Mouse (Mus musculus) MEL (cell line): ENCODE measurements around the gene Pigk. TPM values are rescaled to one million over a fixed set of nuclear protein-coding genes. Genes with fewer than 3 reads are reported as not detected.

Experiments used
- DNase-seq: peaks from one replicate; pipeline ENCODE4 v3.0.0; 2011; ENCODE audit warnings: low read depth, low spot score
- H3K27ac ChIP-seq: 2 replicates; pipeline ENCODE4 v1.5.1; 2012; ENCODE audit warnings: low read depth, mild to moderate bottlenecking, control low read depth, low read length, moderate library complexity; ENCODE audit not compliant: control insufficient read depth
- H3K27me3 ChIP-seq, 2 experiments: fragments of 150-350 bp in 1 of 2; sonication (generic) in 1 of 2; 2 replicates each; pipeline ENCODE4 v1.6.1; 2012; ENCODE audit warnings: low read length in 2 of 2, mild to moderate bottlenecking in 2 of 2, improper control_type of control experiment in 1 of 2, moderate library complexity in 1 of 2; ENCODE audit not compliant: insufficient read depth in 2 of 2, control insufficient read depth in 1 of 2
- H3K36me3 ChIP-seq, 2 experiments: 2 replicates each; pipeline ENCODE4 v1.6.1; 2012 to 2014; ENCODE audit warnings: low read length in 2 of 2, improper control_type of control experiment in 1 of 2, inconsistent platforms in 1 of 2, mild to moderate bottlenecking in 1 of 2; ENCODE audit not compliant: insufficient read depth in 2 of 2, control insufficient read depth in 1 of 2
- H3K4me1 ChIP-seq, 2 experiments: fragments of 150-350 bp in 1 of 2; sonication (generic) in 1 of 2; 2 replicates each; pipeline ENCODE4 v1.6.1; 2012; ENCODE audit warnings: low read length in 2 of 2, improper control_type of control experiment in 1 of 2, mild to moderate bottlenecking in 1 of 2; ENCODE audit not compliant: insufficient read depth in 2 of 2, control insufficient read depth in 1 of 2
- H3K4me3 ChIP-seq, 2 experiments: fragments of 150-350 bp in 1 of 2; sonication (generic) in 1 of 2; 2 replicates each; pipeline ENCODE4 v1.5.1; 2012; ENCODE audit warnings: low read depth in 2 of 2, low read length in 2 of 2, mild to moderate bottlenecking in 2 of 2, moderate library complexity in 2 of 2, control low read depth in 1 of 2, improper control_type of control experiment in 1 of 2; ENCODE audit not compliant: control insufficient read depth in 1 of 2, insufficient read depth in 1 of 2
- H3K79me2 ChIP-seq: 2 replicates; pipeline ENCODE4 v1.6.1; 2012; ENCODE audit warnings: mild to moderate bottlenecking, low read length, moderate library complexity; ENCODE audit not compliant: control insufficient read depth, poor library complexity, insufficient read depth
- H3K9ac ChIP-seq: 2 replicates; pipeline ENCODE4 v1.6.1; 2012; ENCODE audit warnings: low read depth, mild to moderate bottlenecking, control low read depth, low read length, moderate library complexity; ENCODE audit not compliant: control insufficient read depth, poor library complexity, severe bottlenecking
- H3K9me3 ChIP-seq: fragments of 150-350 bp; sonication (generic); replicated peaks from 2 replicates; pipeline ENCODE4 v1.6.1; 2012; ENCODE audit warnings: mild to moderate bottlenecking, low read length, improper control_type of control experiment, moderate library complexity; ENCODE audit not compliant: insufficient read depth
- BHLHE40 ChIP-seq: IDR thresholded peaks from 2 replicates; pipeline ENCODE4 v1.6.1; 2012; ENCODE audit warnings: low read depth, mild to moderate bottlenecking, inconsistent platforms, low read length, improper control_type of control experiment, borderline replicate concordance
- CHD1 ChIP-seq: IDR thresholded peaks from 2 replicates; pipeline ENCODE4 v1.6.1; 2012; ENCODE audit warnings: low read depth, mild to moderate bottlenecking, inconsistent platforms, low read length, improper control_type of control experiment
- CHD2 ChIP-seq: IDR thresholded peaks from 2 replicates; pipeline ENCODE4 v1.6.1; 2011; ENCODE audit warnings: low read length, improper control_type of control experiment
- CTCF ChIP-seq, 3 experiments: IDR thresholded peaks in 2 of 3; conservative IDR thresholded peaks in 1 of 3; 2 replicates each; pipeline ENCODE4 v1.5.1; 2011 to 2012; ENCODE audit warnings: low read length in 3 of 3, low read depth in 2 of 3, mild to moderate bottlenecking in 2 of 3, improper control_type of control experiment in 1 of 3, inconsistent platforms in 1 of 3, mixed read lengths in 1 of 3, moderate library complexity in 1 of 3; ENCODE audit not compliant: control insufficient read depth in 1 of 3, insufficient read depth in 1 of 3, poor library complexity in 1 of 3, severe bottlenecking in 1 of 3
- E2F4 ChIP-seq: IDR thresholded peaks from 2 replicates; pipeline ENCODE4 v1.6.1; 2011; ENCODE audit warnings: low read depth, low read length, improper control_type of control experiment, borderline replicate concordance
- ELF1 ChIP-seq: IDR thresholded peaks from 2 replicates; pipeline ENCODE4 v1.6.1; 2014; ENCODE audit warnings: low read depth, mild to moderate bottlenecking, inconsistent platforms, low read length, improper control_type of control experiment, moderate library complexity
- EP300 ChIP-seq, 2 experiments: IDR thresholded peaks; 2 replicates each; pipeline ENCODE4 v1.6.1; 2011; ENCODE audit warnings: improper control_type of control experiment in 2 of 2, low read length in 2 of 2, low read depth in 1 of 2, mild to moderate bottlenecking in 1 of 2
- ETS1 ChIP-seq: IDR thresholded peaks from 2 replicates; pipeline ENCODE4 v1.6.1; 2012; ENCODE audit warnings: low read depth, mild to moderate bottlenecking, inconsistent platforms, low read length, improper control_type of control experiment, moderate library complexity
- GABPA ChIP-seq: IDR thresholded peaks from 2 replicates; pipeline ENCODE4 v1.6.1; 2012; ENCODE audit warnings: low read depth, mild to moderate bottlenecking, inconsistent platforms, low read length, improper control_type of control experiment, moderate library complexity
- GATA1 ChIP-seq: IDR thresholded peaks from 2 replicates; pipeline ENCODE4 v1.6.1; 2011; ENCODE audit warnings: low read depth, low read length, improper control_type of control experiment
- HCFC1 ChIP-seq: IDR thresholded peaks from 2 replicates; pipeline ENCODE4 v1.6.1; 2012; ENCODE audit warnings: low read depth, mild to moderate bottlenecking, inconsistent platforms, low read length, improper control_type of control experiment, moderate library complexity
- JUND ChIP-seq: IDR thresholded peaks from 2 replicates; pipeline ENCODE4 v1.6.1; 2011; ENCODE audit warnings: low read depth, mild to moderate bottlenecking, improper control_type of control experiment, low read length
- KAT2A ChIP-seq: conservative IDR thresholded peaks from 2 replicates; pipeline ENCODE4 v1.6.1; 2012; ENCODE audit warnings: low read depth, low read length, improper control_type of control experiment, inconsistent platforms
- MAFK ChIP-seq: IDR thresholded peaks from 2 replicates; pipeline ENCODE4 v1.6.1; 2011; ENCODE audit warnings: low read depth, mild to moderate bottlenecking, low read length, improper control_type of control experiment, borderline replicate concordance
- MAX ChIP-seq: IDR thresholded peaks from 2 replicates; pipeline ENCODE4 v1.6.1; 2011; ENCODE audit warnings: low read length, improper control_type of control experiment
- MAZ ChIP-seq: IDR thresholded peaks from 2 replicates; pipeline ENCODE4 v1.6.1; 2012; ENCODE audit warnings: low read depth, mild to moderate bottlenecking, inconsistent platforms, low read length, improper control_type of control experiment
- MEF2A ChIP-seq: IDR thresholded peaks from 2 replicates; pipeline ENCODE4 v1.6.1; 2014; ENCODE audit warnings: low read depth, mild to moderate bottlenecking, inconsistent platforms, low read length, improper control_type of control experiment; ENCODE audit not compliant: poor library complexity, insufficient replicate concordance, severe bottlenecking; ENCODE audit errors: extremely low read depth
- MXI1 ChIP-seq: IDR thresholded peaks from 2 replicates; pipeline ENCODE4 v1.6.1; 2011; ENCODE audit warnings: mild to moderate bottlenecking, low read depth, low read length, improper control_type of control experiment
- MYB ChIP-seq: IDR thresholded peaks from 2 replicates; pipeline ENCODE4 v1.6.1; 2011; ENCODE audit warnings: mild to moderate bottlenecking, low read depth, low read length, improper control_type of control experiment
- MYC ChIP-seq: IDR thresholded peaks from 2 replicates; pipeline ENCODE4 v1.6.1; 2011; ENCODE audit warnings: low read depth, mild to moderate bottlenecking, low read length, improper control_type of control experiment, moderate library complexity
- NELFE ChIP-seq: IDR thresholded peaks from 2 replicates; pipeline ENCODE4 v1.6.1; 2011; ENCODE audit warnings: low read depth, low read length, improper control_type of control experiment
- NRF1 ChIP-seq: IDR thresholded peaks from 2 replicates; pipeline ENCODE4 v1.6.1; 2014; ENCODE audit warnings: low read depth, mild to moderate bottlenecking, inconsistent platforms, low read length, improper control_type of control experiment, moderate library complexity; ENCODE audit not compliant: poor library complexity, insufficient read depth, severe bottlenecking
- POLR2A ChIP-seq, 2 experiments: IDR thresholded peaks; 2 replicates each; pipeline ENCODE4 v1.6.1; 2011 to 2012; ENCODE audit warnings: low read length in 2 of 2, mild to moderate bottlenecking in 2 of 2, control low read depth in 1 of 2, improper control_type of control experiment in 1 of 2, low read depth in 1 of 2, moderate library complexity in 1 of 2; ENCODE audit not compliant: control insufficient read depth in 1 of 2, insufficient read depth in 1 of 2, poor library complexity in 1 of 2
- POLR2AphosphoS2 ChIP-seq: IDR thresholded peaks from 2 replicates; pipeline ENCODE4 v1.6.1; 2011; ENCODE audit warnings: low read length, improper control_type of control experiment
- POLR2AphosphoS5 ChIP-seq: IDR thresholded peaks from 2 replicates; pipeline ENCODE4 v1.6.1; 2012; ENCODE audit warnings: low read depth, borderline replicate concordance, mild to moderate bottlenecking, inconsistent platforms, low read length, moderate library complexity, mixed read lengths
- RAD21 ChIP-seq: IDR thresholded peaks from 2 replicates; pipeline ENCODE4 v1.6.1; 2011; ENCODE audit warnings: mild to moderate bottlenecking, low read depth, low read length, improper control_type of control experiment
- RCOR1 ChIP-seq: IDR thresholded peaks from 2 replicates; pipeline ENCODE4 v1.6.1; 2012; ENCODE audit warnings: low read depth, mild to moderate bottlenecking, inconsistent platforms, low read length, improper control_type of control experiment
- SIN3A ChIP-seq: IDR thresholded peaks from 2 replicates; pipeline ENCODE4 v1.6.1; 2012; ENCODE audit warnings: low read length, improper control_type of control experiment, inconsistent platforms
- SMC3 ChIP-seq: IDR thresholded peaks from 2 replicates; pipeline ENCODE4 v1.6.1; 2011; ENCODE audit warnings: low read depth, low read length, improper control_type of control experiment
- TAL1 ChIP-seq: IDR thresholded peaks from 2 replicates; pipeline ENCODE4 v1.6.1; 2012; ENCODE audit warnings: mild to moderate bottlenecking, inconsistent platforms, low read length, moderate library complexity, mixed read lengths
- TBP ChIP-seq: IDR thresholded peaks from 2 replicates; pipeline ENCODE4 v1.8.0; 2011; ENCODE audit warnings: low read depth, low read length, improper control_type of control experiment
- TCF12 ChIP-seq: IDR thresholded peaks from 2 replicates; pipeline ENCODE4 v1.6.1; 2014; ENCODE audit warnings: low read depth, mild to moderate bottlenecking, inconsistent platforms, low read length, improper control_type of control experiment, moderate library complexity
- UBTF ChIP-seq: IDR thresholded peaks from 2 replicates; pipeline ENCODE4 v1.6.1; 2012; ENCODE audit warnings: low read depth, mild to moderate bottlenecking, inconsistent platforms, low read length, improper control_type of control experiment, moderate library complexity, borderline replicate concordance; ENCODE audit not compliant: insufficient read depth
- USF1 ChIP-seq: IDR thresholded peaks from 2 replicates; pipeline ENCODE4 v1.6.1; 2014; ENCODE audit warnings: low read depth, mild to moderate bottlenecking, inconsistent platforms, low read length, improper control_type of control experiment, moderate library complexity
- ZC3H11A ChIP-seq: IDR thresholded peaks from 2 replicates; pipeline ENCODE4 v1.6.1; 2012; ENCODE audit warnings: low read depth, mild to moderate bottlenecking, inconsistent platforms, low read length, improper control_type of control experiment
- ZKSCAN1 ChIP-seq: IDR thresholded peaks from 2 replicates; pipeline ENCODE4 v1.6.1; 2012; ENCODE audit warnings: low read depth, mild to moderate bottlenecking, inconsistent platforms, low read length, improper control_type of control experiment, moderate library complexity
- ZMIZ1 ChIP-seq: IDR thresholded peaks from 2 replicates; pipeline ENCODE4 v1.6.1; 2012; ENCODE audit warnings: low read depth, mild to moderate bottlenecking, inconsistent platforms, low read length, improper control_type of control experiment, moderate library complexity
- ZNF384 ChIP-seq: IDR thresholded peaks from 2 replicates; pipeline ENCODE4 v1.6.1; 2012; ENCODE audit warnings: low read depth, mild to moderate bottlenecking, inconsistent platforms, low read length, improper control_type of control experiment
- polyA plus RNA-seq, 2 experiments: library from polyadenylated mRNA; stranded (reverse) in 1 of 2; unstranded in 1 of 2; fragments of >175 nt in 1 of 2; fragments of >200 nt in 1 of 2; gene quantifications; 2 replicates each; pipeline versions ENCODE4 v1.2.1 to v1.2.4; 2012; ENCODE audit warnings: low replicate concordance in 2 of 2, low read depth in 1 of 2; ENCODE audit not compliant: insufficient read length in 2 of 2, insufficient read depth in 1 of 2, missing spikeins in 1 of 2
- total RNA-seq: library from RNA; depleted of rRNA; stranded (reverse); fragments of 300-350 nt; gene quantifications from 2 replicates; pipeline ENCODE4 v1.2.3, GENCODE M21; 2012

Pigk gene
- total and polyA plus RNA-seq, 3 experiments, result 14.6 to 17.8 TPM; not detected in 1

- H3K79me2 ChIP-seq, result peaks cover 6% of the 10 kb centered on the region; the same call in 1 of the 2 replicates
- DNase-seq, result peak; percentile 64
- H3K4me3 ChIP-seq, result no peak overlapping the region
- no peak overlapping the region for H3K27ac ChIP-seq
- H3K9me3 ChIP-seq, result no peaks in the 10 kb centered on the region
- H3K4me1 ChIP-seq, result peaks cover 2 to 39% of the 10 kb centered on the region in 2 experiments
- H3K27me3 ChIP-seq, result no peaks in the 10 kb centered on the region
- peaks cover 0 to 30% of the 10 kb centered on the region in 2 experiments; a peak in 2 of 4 replicates for H3K36me3 ChIP-seq
- no peak overlapping the region for H3K9ac ChIP-seq
- TF ChIP-seq KAT2A (no peak), POLR2AphosphoS5 (no peak), USF1 (no peak), SIN3A (0 out of 2 replicates have a peak, but pooled peaks have one; percentile 1), ZMIZ1 (no peak), RAD21 (no peak), NRF1 (no peak), MYC (no peak), JUND (no peak), E2F4 (no peak), UBTF (no peak), CHD2 (no peak), MXI1 (no peak), NELFE (no peak), TCF12 (0 out of 2 replicates have a peak, but pooled peaks have one; percentile 40), MEF2A (no peak), ZNF384 (no peak), POLR2AphosphoS2 (no peak), POLR2A (IDR thresholded peaks at IDR 0.05; ENCODE audit: control insufficient read depth in 1 of 2, insufficient read depth in 1 of 2, low read depth in 1 of 2, low read length in 2 of 2, poor library complexity in 1 of 2) (no peak), BHLHE40 (0 out of 2 replicates have a peak, but pooled peaks have one; percentile 14), GATA1 (peak; percentile 60; the same call in 1 of the 2 replicates), ZC3H11A (no peak), TAL1 (peak; percentile 45), MYB (no peak), ETS1 (peak; percentile 21; the same call in 1 of the 2 replicates), ZKSCAN1 (no peak), MAX (no peak), HCFC1 (no peak), MAZ (no peak), MAFK (no peak), GABPA (no peak), EP300 (IDR thresholded peaks at IDR 0.05; ENCODE audit: low read depth in 1 of 2, low read length in 2 of 2) (peak; percentile 50 to 71; a peak in 3 of 4 replicates), CTCF (IDR thresholded peaks at IDR 0.05 in 2 of 3, conservative IDR thresholded peaks at IDR 0.05 in 1 of 3; ENCODE audit: control insufficient read depth in 1 of 3, insufficient read depth in 1 of 3, low read depth in 2 of 3, low read length in 3 of 3, poor library complexity in 1 of 3, severe bottlenecking in 1 of 3) (no peak), CHD1 (no peak), SMC3 (no peak), TBP (no peak), RCOR1 (peak; percentile 94), ELF1 (no peak)
Observed at GRCm38 (mm10) chr3:152925364-152925763, 211.5 kb downstream of the Pigk start.
